Mouse (Mus musculus) C3H10T1/2 (cell line): ENCODE results near the gene Pgr. TPM values are rescaled to one million over a fixed set of nuclear protein-coding genes. Genes with fewer than 3 reads are reported as not detected.

Experiments
- polyA plus RNA-seq, 2 experiments: library from polyadenylated mRNA; unstranded; fragments of >200 nt; fragmentation: generic; extraction: Trizol; gene quantifications; one replicate each; pipeline ENCODE4 v1.2.1; 2012; ENCODE audit warnings: missing spikeins in 2 of 2

The Pgr gene
- polyA plus RNA-seq = not detected

DNA sequence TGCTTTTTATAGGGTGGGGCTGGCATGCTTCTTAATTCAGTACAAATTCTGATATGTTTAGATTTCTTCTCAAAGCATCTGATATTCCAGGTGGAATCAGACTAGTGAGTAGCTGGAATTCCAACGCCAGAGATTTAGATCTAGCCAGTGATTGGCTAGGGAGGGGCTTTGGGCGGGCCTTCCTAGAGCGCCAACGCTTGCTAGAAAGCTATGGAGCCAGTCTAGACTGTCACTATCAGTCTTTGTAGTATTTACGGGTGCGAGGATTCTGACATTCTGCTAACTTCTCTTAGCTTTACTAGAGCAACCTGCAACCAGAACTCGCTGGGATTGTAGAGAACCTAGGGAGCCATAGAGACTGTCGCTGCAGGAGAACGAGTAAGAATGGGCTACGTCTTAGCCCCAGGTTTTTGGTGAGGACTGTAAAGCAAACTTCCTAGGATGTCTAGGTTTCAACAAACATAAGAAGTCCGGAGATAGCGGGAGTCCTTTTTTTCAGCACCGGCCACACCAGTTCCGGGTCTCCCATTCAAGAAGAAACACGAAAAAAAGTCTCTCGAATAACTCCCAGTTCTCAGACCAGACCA is at the start of gene Pgr:
TSS of gene Pgr (plus strand) at position 218 of the 587 bp plus-strand sequence.

DNA sequence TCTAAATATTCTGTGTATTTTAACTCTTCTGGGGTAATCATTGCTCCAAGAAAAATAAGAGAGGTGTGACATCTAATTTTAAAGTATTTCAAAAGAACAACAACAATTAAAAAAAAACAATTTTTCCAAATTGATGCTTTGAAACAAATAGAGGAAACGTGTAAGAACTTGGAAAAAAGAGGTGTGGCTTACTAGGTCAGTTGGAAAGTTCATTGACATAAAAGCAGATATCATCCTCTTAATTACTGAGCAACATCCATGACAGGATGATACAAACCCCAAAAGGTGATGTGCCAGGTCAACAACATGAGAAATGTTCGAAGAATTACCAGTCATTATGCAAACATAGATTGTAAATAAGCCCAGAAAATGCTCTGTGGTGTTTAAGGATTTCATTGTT is 71.9 kb downstream of the Pgr start, which contains the start of gene Gm16485:
TSS of gene Gm16485 (plus strand) at position 301 of the 400 bp plus-strand sequence.

Other genes starting within 250 kb of the Pgr start
- not detected for gene Gm16485, start 72.0 kb downstream of the Pgr start, polyA plus RNA-seq